Mouse (Mus musculus) limb, embryonic 13.5 days (tissue): ENCODE results near the gene Nqo1. TPM values are rescaled to one million over a fixed set of nuclear protein-coding genes. Genes with fewer than 3 reads are reported as not detected.

ENCODE experiments used
- ATAC-seq: fragments of 200-750 bp; cut with Nextera tagmentation; 2 replicates; pipeline ENCODE4 v1.8.0; 2017; ENCODE audit warnings: low read depth, moderate number of reproducible peaks, moderate TSS enrichment; ENCODE audit not compliant: low FRiP score
- H3K27ac ChIP-seq: fragments of 300-500 bp; sonication (generic); 2 replicates; pipeline ENCODE4 v1.5.1; 2015; ENCODE audit warnings: inconsistent platforms, mild to moderate bottlenecking, moderate library complexity
- H3K27me3 ChIP-seq: fragments of 300-500 bp; sonication (generic); 2 replicates; pipeline ENCODE4 v1.6.1; 2015; ENCODE audit warnings: mild to moderate bottlenecking, inconsistent platforms
- H3K36me3 ChIP-seq: fragments of 300-500 bp; sonication (generic); 2 replicates; pipeline ENCODE4 v1.6.1; 2015; ENCODE audit warnings: inconsistent platforms, mild to moderate bottlenecking, moderate library complexity
- H3K4me1 ChIP-seq: fragments of 300-500 bp; sonication (generic); 2 replicates; pipeline ENCODE4 v1.6.1; 2015; ENCODE audit warnings: inconsistent platforms
- H3K4me2 ChIP-seq: fragments of 300-500 bp; sonication (generic); replicated peaks from 2 replicates; pipeline ENCODE4 v1.6.1; 2015; ENCODE audit warnings: inconsistent platforms, mild to moderate bottlenecking, moderate library complexity
- H3K4me3 ChIP-seq: fragments of 300-500 bp; sonication (generic); 2 replicates; pipeline ENCODE4 v1.5.1; 2015; ENCODE audit warnings: moderate library complexity, mild to moderate bottlenecking, inconsistent platforms
- H3K9ac ChIP-seq: fragments of 300-500 bp; sonication (generic); 2 replicates; pipeline ENCODE4 v1.6.1; 2015; ENCODE audit warnings: mild to moderate bottlenecking, inconsistent platforms
- H3K9me3 ChIP-seq: fragments of 300-500 bp; sonication (generic); 2 replicates; pipeline ENCODE4 v1.6.1; 2016; ENCODE audit warnings: inconsistent platforms
- WGBS: fragments of 180-500 bp; shearing (Covaris S2); methylation state at CpG from one replicate; pipeline ENCODE4 v1.1.7; 2015; 5-methylcytosine and 5-hydroxymethylcytosine counted together
- polyA plus RNA-seq: library from polyadenylated mRNA; unstranded; fragments of >200 nt; fragmentation: Nextera tagmentation; extraction: Ambion mirVana; gene quantifications from 2 replicates; pipeline ENCODE4 v1.2.1, GENCODE M21; 2015

Nqo1 gene
- polyA plus RNA-seq, 1 experiment from 2014 or later = 18.8 TPM

DNA sequence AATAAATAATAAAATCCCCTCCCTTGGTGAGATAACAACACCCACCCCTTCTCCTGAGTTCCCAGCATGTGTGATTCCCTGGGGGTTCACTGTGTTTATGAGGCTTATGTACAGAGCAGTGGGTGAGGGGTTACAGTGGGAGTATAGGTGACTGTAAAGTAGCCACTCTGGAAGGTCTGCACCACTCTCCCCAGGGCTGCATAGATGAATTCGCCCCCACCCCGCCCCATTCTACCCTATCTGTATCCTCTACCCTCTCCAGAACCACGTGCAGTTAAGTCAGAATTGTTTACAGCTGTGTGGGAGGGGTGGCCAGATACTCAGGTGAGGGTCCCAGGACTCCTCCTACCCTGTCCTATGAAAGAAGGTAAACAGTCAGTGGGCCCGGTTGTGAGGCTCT lies 20.1 kb downstream of the Nqo1 start:
- peaks cover 6% of the 10 kb centered on the region for H3K4me1 ChIP-seq
- 74% methylated on average over 4 of the region's 4 CpGs for WGBS
- ATAC-seq = no peak
- no peak overlapping the region for H3K9ac ChIP-seq
- H3K27ac ChIP-seq = no peak overlapping the region
- H3K4me3 ChIP-seq = no peak overlapping the region
- no peaks in the 10 kb centered on the region for H3K27me3 ChIP-seq
- peaks cover 28% of the 10 kb centered on the region for H3K36me3 ChIP-seq
- no peaks in the 10 kb centered on the region for H3K9me3 ChIP-seq
- H3K4me2 ChIP-seq = no peak overlapping the region

GRCm38 (mm10) chr8:107381666-107382065 lies 21.3 kb downstream of the Nqo1 start:
- Histone ChIP-seq H3K4me1 (peaks cover 5% of the 10 kb centered on the region; the same call in 1 of the 2 replicates), H3K36me3 (peaks cover 32% of the 10 kb centered on the region), H3K27me3 (no peaks in the 10 kb centered on the region), H3K9ac (no peak overlapping the region), H3K27ac (no peak overlapping the region), H3K9me3 (no peaks in the 10 kb centered on the region), H3K4me2 (no peak overlapping the region), H3K4me3 (no peak overlapping the region)
- no peak for ATAC-seq
- WGBS = 93% methylated on average over 4 of the region's 4 CpGs

DNA sequence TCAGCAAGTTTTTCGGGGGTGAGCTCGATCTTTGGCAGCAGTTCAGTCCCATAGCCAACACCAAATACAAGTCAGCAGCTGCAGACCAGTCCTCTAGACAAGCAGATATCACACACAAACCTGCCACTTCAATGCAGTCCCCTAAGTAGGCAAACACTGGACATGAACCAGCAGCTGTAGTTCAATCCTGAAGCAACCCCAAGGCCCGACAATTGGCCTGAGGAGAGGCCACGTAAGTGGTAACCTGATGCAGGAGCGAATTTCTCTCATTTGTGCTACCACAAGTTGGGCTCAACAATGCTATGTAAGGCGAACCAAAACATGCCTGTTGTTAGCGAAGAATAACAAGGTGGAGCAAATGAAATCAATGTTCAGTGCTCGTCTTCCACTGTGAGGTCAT lies 22.3 kb downstream of the Nqo1 start:
- WGBS = 96% methylated on average over 8 of the region's 8 CpGs
- H3K4me3 ChIP-seq = no peak overlapping the region
- H3K9me3 ChIP-seq = no peaks in the 10 kb centered on the region
- H3K4me1 ChIP-seq = no peaks in the 10 kb centered on the region
- ATAC-seq = no peak
- H3K36me3 ChIP-seq = peaks cover 35% of the 10 kb centered on the region
- no peak overlapping the region for H3K27ac ChIP-seq
- H3K9ac ChIP-seq = no peak overlapping the region
- no peaks in the 10 kb centered on the region for H3K27me3 ChIP-seq
- H3K4me2 ChIP-seq = no peak overlapping the region

GRCm38 (mm10) chr8:107377346-107377745 lies 25.7 kb downstream of the Nqo1 start:
- H3K9me3 ChIP-seq = no peaks in the 10 kb centered on the region
- H3K27ac ChIP-seq = no peak overlapping the region
- ATAC-seq = no peak
- H3K27me3 ChIP-seq = no peaks in the 10 kb centered on the region
- H3K4me3 ChIP-seq = no peak overlapping the region
- no peak overlapping the region for H3K4me2 ChIP-seq
- no peaks in the 10 kb centered on the region for H3K4me1 ChIP-seq
- H3K36me3 ChIP-seq = peaks cover 48% of the 10 kb centered on the region
- no peak overlapping the region for H3K9ac ChIP-seq
- 94% methylated on average over 3 of the region's 3 CpGs for WGBS

DNA sequence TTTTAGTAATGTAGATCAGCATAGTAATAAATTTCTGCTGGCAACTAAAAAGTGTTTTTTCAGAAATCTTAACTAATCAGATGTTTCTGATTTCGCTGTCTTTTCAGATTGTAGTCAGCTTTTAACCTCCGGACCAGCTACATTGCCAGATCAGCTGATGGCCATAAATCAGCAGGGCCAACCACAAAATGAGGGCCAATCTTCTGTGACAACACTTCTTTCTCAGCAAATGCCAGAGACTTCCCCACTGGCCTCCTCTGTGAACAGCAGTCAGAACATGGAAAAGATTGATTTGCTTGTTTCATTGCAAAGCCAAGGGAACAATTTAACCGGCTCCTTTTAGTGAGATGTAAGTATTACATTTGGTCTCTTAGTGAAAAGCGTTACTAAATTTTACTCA lies 32.7 kb downstream of the Nqo1 start:
- Histone ChIP-seq H3K4me3 (no peak overlapping the region), H3K36me3 (peaks cover 74% of the 10 kb centered on the region), H3K27me3 (no peaks in the 10 kb centered on the region), H3K4me2 (no peak overlapping the region), H3K9ac (no peak overlapping the region), H3K4me1 (no peaks in the 10 kb centered on the region), H3K27ac (no peak overlapping the region), H3K9me3 (no peaks in the 10 kb centered on the region)
- ATAC-seq = no peak
- 75% methylated on average over 4 of the region's 4 CpGs for WGBS

Other genes with a start within 250 kb of the Nqo1 start
- gene Nfat5, start 109.7 kb downstream of the Nqo1 start, polyA plus RNA-seq = 21.4 and 22.5 TPM in 2 replicates
- gene Nob1, start 21.8 kb upstream of the Nqo1 start, polyA plus RNA-seq = 95.3 and 96.4 TPM in 2 replicates
- 329 and 357 TPM in 2 replicates for gene Wwp2, start 33.2 kb upstream of the Nqo1 start, polyA plus RNA-seq
- gene Psmd7, start 185.3 kb upstream of the Nqo1 start, polyA plus RNA-seq = 340 and 356 TPM in 2 replicates